Comparison of ENCODE assay signal across 20 mouse cellular contexts in genomic region chr13:72265116-72265515, GRCm38 (mm10).
"Had no signal": no experiment of that assay in that cellular context is flagged by ENCODE, and none has a peak within 500 bp of the region (broad histone marks: within the 10 kb centered on the region; RNA-seq: fewer than 3 reads in every experiment).

No protein-coding gene starts in this region.

- H3K4me2 ChIP-seq: kidney, embryonic 15.5 days; liver, embryonic 13.5 days; midbrain, embryonic 13.5 days; neural tube, embryonic 12.5 days had no signal

- H3K36me3 ChIP-seq: kidney, embryonic 15.5 days; liver, embryonic 13.5 days; midbrain, embryonic 13.5 days; neural tube, embryonic 12.5 days had no signal

- H3K9ac ChIP-seq: kidney, embryonic 15.5 days; liver, embryonic 13.5 days; midbrain, embryonic 13.5 days; neural tube, embryonic 12.5 days had no signal

- H3K27ac ChIP-seq: kidney, embryonic 15.5 days; left cerebral cortex, adult 2 months; liver, embryonic 13.5 days; midbrain, embryonic 13.5 days; neural tube, embryonic 12.5 days; stomach, postnatal 0 days had no signal

- H3K27me3 ChIP-seq: liver, embryonic 13.5 days had no signal

- H3K9me3 ChIP-seq: kidney, embryonic 15.5 days; liver, embryonic 13.5 days; midbrain, embryonic 13.5 days; neural tube, embryonic 12.5 days had no signal

- DNase-seq: kidney, adult 11 months; kidney, adult 8-10 months; kidney, postnatal 10 days; kidney, postnatal 36 days; layer of hippocampus, postnatal 36 days; liver, embryonic 13.5 days; lung, adult 2 months; lung, postnatal 14 days; lung, postnatal 4 days; right cerebral cortex, adult 18-20 months; right cerebral cortex, postnatal 14 days; right cerebral cortex, postnatal 4 days; thymus, adult 2 months; thymus, postnatal 14 days; thymus, postnatal 4 days had no signal

- H3K4me3 ChIP-seq: kidney, embryonic 15.5 days; left cerebral cortex, adult 2 months; liver, embryonic 13.5 days; midbrain, embryonic 13.5 days; neural tube, embryonic 12.5 days had no signal

- H3K4me1 ChIP-seq: kidney, embryonic 15.5 days; liver, embryonic 13.5 days had no signal
